In the genomic region with DNA sequence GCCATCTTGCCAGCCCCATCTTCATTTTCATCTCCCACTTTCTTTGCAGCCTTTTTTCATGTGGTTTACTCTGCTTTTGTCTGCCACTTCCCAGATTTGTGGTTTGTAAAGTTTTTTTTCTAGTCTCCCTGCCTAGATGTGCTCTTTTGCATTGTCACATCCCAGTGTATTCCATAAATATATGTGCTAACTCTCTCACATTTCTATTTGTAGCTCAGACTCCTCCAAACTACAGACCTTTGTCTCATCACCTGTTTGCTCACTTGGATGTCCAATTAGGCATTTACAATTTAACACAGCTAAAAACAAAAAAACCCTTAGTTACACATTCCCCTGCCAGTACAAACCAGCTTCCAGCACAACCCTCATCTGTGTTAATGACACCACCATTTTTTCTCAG, we compare ENCODE assay signal across 40 mouse cellular contexts. TPM values are rescaled to one million over a fixed set of nuclear protein-coding genes. Genes with fewer than 3 reads are reported as not detected.
"Had no signal": no experiment of that assay in that cellular context is flagged by ENCODE, and none has a peak within 500 bp of the region (broad histone marks: within the 10 kb centered on the region; RNA-seq: fewer than 3 reads in every experiment).

No protein-coding gene starts in this region.

- DNase-seq: gastrocnemius, adult 2 months; gastrocnemius, postnatal 10 days; gastrocnemius, postnatal 25 days; heart, adult 2 months; heart, postnatal 10 days; heart, postnatal 4 days; kidney, adult 18-20 months; kidney, adult 8-10 months; kidney, postnatal 10 days; kidney, postnatal 36 days; layer of hippocampus, adult 9-11 months; layer of hippocampus, postnatal 36 days; left cerebral cortex, postnatal 4 days had no signal

RNA-seq across cellular contexts. Expression of gene Topaz1, which starts 13.0 kb away (rescaled TPM):
- total RNA-seq: gastrocnemius, adult 2 months; gastrocnemius, postnatal 10 days; gastrocnemius, postnatal 25 days; gastrocnemius, postnatal 4 days; granulocyte monocyte progenitor cell, adult 5-6 weeks; heart, adult 2 months; heart, postnatal 10 days; heart, postnatal 25 days; heart, postnatal 4 days; layer of hippocampus, adult 18-20 months; layer of hippocampus, adult 8-10 months; layer of hippocampus, postnatal 14 days; layer of hippocampus, postnatal 36 days; left cerebral cortex, adult 18-20 months; left cerebral cortex, adult 8-10 months; left cerebral cortex, postnatal 14 days; left cerebral cortex, postnatal 4 days; liver, adult 2 months had no signal
- polyA plus RNA-seq: heart, adult 2 months; heart, embryonic 11.5 days; heart, embryonic 13.5 days; hindbrain, embryonic 10.5 days; hindbrain, embryonic 12.5 days; hindbrain, embryonic 14.5 days; hindbrain, embryonic 16.5 days; inflammation-experienced regulatory T-cells, adult 6 months; intestine, embryonic 15.5 days; kidney, embryonic 14.5 days; kidney, embryonic 16.5 days; large intestine, adult 2 months; limb, embryonic 11.5 days; limb, embryonic 13.5 days; limb, embryonic 15.5 days; liver, adult 2 months; liver, embryonic 12.5 days; liver, embryonic 14.5 days; liver, embryonic 16.5 days had no signal
